Mouse (Mus musculus): Measurements from ENCODE around the gene Sqstm1. TPM values are rescaled to one million over a fixed set of nuclear protein-coding genes. Genes with fewer than 3 reads are reported as not detected.

The Sqstm1 gene
- total RNA-seq, 2 experiments from 2014 or later: 379 to 464 TPM

DNA sequence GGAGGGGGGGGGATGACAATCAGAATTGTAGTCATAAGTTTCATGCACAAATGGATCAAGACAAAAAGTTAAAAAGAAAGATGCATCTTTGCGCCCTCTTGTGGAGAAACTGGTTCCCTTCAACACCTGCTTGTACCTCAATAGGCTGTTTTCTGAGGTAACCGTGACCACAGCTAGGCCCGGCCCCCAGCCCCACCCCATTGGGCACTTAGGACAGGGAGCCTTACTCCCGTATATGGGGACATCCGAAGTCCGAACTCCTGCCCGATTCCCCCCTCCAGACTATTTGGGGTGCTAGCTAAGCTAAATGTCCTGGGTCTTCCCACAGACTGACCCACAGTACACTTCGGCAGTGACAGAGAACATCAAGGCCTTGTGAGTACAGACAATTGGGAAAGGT, 20.8 kb upstream of the Sqstm1 start:
- intact Hi-C loops (cut with DNase I): loop anchor here (10.0 kb wide), 1 partner anchor 247 kb away; no protein-coding TSS in a partner anchor

DNA sequence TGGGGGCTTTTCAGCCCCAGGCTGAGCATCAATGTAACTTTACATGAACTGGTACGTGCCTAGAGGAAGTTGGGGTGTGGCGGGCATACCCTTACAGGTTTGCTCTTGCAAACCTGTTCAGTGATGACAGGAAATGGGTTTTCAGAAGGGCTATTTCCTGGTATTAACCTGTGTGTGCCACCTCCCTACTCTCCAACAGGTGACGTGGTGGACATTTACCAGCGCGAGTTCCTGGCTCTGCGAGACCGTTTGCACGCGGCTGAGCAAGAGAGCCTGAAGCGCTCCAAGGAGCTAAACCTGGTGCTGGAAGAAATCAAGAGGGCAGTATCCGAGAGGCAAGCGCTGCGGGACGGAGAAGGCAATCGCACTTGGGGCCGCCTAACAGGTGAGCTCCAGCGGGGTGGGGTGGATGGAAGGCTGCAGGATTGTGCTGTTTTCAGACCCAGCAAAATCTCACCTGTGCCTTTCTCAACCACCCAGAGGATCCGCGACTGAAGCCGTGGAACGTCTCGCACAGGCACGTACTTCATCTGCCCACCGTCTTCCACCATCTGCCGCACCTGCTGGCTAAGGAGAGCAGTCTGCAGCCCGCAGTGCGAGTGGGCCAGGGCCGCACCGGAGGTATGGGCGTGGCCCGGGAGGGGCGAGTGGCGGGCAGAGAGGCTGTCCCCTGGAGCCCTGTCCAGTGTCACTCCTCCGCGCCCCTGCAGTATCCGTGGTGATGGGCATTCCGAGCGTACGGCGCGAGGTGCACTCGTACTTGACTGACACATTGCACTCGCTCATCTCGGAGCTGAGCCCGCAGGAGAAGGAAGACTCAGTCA, 20.1 kb upstream of the Sqstm1 start:
- no peak for DNase-seq
- intact Hi-C loops (cut with DNase I): loop anchor here (10.0 kb wide), 1 partner anchor 246 kb away; no protein-coding TSS in a partner anchor

More for the DNA sequence above, 20.8 kb upstream of the Sqstm1 start:
- DNase-seq: peak in 1 of 2 experiments; percentile 54

DNA sequence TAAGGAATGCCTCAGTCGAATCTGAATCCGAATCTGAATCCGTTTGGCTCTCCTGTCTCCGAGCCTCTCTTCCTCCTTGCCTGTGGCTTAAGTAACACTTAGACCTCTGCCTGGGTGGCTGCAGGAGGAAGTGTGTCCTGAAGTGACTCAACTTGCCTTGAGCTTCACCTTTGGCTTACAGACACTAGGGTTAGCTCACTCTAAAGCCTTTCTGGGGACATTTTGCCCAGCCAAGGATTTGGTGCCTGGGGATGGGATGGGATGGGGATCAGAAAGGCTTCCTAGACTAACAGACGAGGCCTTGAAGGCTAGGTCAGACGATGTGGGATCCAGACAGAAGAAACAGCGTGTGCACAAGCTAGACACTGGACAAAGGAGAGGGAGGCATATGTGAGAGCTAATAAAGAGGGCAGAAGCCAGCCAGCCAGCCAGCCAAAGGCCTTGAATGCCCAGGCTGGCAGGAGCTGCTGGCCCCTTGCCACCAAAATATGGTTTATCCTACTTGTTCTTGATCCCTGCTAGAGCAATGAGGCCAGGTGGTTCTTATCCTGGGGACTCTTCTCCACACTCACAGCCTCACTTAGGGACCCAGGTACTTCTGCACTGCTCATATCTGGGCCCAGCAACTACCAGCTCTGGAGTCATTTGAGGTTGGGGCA, 18.8 kb upstream of the Sqstm1 start:
- no peak for DNase-seq
- intact Hi-C loops (cut with DNase I): no loop called here

DNA sequence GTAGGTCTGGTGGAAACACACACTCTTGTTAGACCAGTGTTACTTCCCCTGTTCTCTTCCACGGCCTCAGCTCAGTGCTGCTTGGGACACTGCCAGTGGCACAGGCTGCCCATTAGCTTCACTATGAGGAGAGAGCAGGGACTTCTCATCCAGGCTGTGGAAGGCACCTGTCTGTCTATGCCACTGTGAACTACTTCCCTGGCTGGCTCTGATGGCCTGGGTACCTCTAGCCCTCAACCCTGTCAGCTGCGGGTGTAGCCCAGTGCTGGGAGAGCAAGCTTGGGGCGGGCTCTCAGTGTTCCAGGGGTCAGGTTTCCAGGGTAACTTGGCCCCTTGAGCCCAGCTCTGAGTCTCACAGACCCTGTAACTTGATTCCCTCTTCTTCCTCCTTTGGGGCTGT, 18.1 kb upstream of the Sqstm1 start:
- intact Hi-C loops (cut with DNase I): no loop called here
- DNase-seq: no peak

DNA sequence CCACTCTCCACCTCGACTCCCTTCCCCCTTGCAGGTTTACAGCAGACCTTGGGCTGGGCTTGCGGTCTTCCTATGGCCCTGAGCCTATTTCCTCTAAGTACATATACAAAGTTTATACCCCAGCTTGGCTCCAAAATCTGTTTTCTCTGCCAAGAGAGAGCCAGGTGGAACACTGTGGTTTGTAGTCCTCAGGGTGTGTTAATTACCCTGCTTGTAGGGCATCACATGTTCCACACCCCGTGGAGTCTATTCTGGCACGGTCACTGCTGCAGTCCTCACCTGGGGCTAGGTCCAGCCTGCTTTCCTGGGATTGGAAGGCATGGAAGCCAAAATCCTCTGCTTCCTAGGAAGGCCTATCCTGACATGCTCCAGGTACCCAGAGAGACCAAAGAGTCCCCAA, 17.1 kb upstream of the Sqstm1 start:
- DNase-seq: no peak
- intact Hi-C loops (cut with DNase I): no loop called here

DNA sequence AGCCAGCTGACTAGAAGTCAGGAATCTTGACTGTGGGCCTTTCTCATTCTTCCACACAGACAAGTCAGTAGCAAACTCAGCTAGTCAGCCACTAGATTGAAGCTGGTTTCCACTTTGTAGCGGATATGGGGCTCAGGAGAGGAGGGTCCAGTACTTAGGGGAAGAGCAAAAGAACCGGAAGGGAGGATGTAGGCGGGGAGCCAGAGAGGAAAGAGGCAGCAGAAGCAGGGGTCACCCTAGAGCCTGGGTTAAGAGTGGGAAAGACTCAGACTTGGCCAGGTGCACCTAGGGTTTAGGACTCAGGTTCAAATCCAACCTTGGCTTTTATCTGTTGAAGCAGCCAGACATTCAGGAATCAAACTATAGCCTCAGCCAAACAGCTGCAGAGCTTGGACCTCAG, 16.6 kb upstream of the Sqstm1 start:
- DNase-seq: no peak
- intact Hi-C loops (cut with DNase I): no loop called here

DNA sequence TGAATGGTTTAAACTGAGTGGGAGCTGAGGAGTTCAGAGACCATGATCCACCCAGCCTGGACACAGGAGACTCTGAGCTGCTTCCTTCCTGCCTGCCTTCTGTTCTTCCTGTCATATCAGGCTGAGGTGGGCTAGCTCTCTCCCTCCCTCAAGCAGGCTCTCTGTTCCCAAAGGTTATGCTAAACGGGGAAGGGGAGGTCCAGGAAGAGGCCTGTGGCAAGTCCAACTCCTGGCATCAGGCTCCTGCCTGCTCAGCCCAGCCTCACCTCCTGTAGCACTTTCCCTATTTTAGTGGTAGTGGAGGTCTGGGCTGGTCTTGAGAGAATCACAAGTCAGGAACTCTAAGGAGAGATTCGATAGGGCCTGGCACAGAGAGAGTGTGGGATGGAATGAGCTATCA, 15.8 kb upstream of the Sqstm1 start:
- intact Hi-C loops (cut with DNase I): no loop called here
- DNase-seq: no peak

DNA sequence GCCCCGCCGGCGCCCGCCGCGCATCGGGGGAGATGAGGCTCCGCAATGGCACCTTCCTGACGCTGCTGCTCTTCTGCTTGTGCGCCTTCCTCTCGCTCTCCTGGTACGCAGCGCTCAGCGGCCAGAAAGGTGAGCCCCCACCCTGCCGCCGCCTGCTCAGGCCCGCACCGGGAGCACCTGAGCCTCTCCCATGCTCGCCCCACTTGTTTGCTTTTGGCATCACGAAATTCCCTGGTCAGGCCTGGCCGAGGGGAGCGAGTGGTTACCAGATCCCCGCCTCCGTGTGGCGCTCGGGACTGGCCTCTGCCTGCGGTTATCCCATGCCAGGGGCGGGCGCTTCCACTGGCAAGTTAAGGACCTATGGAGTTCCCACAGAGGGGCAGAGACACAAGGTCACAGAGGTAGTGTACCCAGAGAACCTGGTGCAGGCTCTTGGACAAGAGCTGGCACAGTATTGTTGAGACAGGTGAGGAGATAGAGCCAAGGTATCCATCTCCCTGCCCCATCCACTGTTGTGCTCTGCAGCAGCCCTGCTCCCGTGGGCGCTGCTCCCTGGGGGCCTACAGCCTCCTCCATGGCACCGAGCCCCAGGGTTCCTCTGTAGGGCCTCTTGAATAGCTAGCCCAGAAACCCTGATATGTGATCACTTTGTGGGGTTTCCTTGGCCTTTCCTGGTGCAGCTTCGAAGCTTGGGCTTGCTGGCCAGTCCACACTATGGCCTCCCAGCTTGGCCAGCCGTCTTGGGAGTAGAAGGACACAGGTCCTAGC, 15.2 kb upstream of the Sqstm1 start:
- peak in 1 of 2 experiments; percentile 43 for DNase-seq
- intact Hi-C loops (cut with DNase I): loop anchor here (2.0 kb wide), 3 partner anchors 15 to 63 kb away; partner anchors contain the start of genes Mgat4b, Mrnip and Sqstm1

DNA sequence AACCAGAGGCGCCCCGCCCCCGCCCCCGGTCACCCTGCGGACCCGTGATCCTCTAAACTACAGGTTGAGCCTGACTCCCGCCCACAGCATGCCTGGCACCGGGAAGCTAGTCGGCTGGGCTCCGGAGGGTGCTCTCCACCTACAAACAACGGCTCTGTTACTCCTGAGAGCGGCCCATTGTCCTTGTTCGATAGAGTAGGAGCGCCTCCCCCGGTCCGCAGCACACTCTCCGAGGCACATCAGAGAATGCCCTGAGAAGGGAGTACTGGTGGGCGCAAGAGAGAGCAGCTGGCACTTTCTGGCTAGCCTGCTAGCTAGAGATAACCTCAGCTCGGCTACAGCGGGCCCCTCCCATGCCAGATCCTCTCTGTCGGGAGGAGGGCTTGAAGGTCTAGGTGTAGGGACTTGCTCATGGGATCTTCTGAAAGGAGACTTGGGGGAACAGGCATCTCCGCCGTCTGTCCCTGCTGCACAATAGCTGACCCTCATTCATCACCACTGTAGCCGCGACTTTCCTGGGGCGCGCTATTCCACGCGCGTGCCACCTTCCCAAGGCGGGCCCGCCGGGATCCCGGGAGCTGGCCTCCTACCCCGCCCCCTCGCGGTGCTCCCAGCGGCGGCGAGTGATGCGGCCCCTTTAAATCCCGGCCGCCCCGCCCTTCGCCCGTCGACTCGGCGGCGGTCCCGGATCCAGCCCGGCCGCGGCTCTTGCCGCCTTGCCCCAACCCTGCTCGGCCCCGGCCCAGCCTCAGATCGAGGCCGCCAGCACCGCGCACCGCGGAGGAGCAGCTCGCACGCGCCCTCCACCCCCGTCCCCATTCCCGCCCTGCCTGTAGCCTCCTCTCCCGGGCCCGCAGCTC, 14.3 kb upstream of the Sqstm1 start:
- intact Hi-C loops (cut with DNase I): loop anchor here (2.0 kb wide), 3 partner anchors 14 to 62 kb away; partner anchors contain the start of genes Mgat4b, Mrnip and Sqstm1
- DNase-seq: peak; percentile 91 to 92

DNA sequence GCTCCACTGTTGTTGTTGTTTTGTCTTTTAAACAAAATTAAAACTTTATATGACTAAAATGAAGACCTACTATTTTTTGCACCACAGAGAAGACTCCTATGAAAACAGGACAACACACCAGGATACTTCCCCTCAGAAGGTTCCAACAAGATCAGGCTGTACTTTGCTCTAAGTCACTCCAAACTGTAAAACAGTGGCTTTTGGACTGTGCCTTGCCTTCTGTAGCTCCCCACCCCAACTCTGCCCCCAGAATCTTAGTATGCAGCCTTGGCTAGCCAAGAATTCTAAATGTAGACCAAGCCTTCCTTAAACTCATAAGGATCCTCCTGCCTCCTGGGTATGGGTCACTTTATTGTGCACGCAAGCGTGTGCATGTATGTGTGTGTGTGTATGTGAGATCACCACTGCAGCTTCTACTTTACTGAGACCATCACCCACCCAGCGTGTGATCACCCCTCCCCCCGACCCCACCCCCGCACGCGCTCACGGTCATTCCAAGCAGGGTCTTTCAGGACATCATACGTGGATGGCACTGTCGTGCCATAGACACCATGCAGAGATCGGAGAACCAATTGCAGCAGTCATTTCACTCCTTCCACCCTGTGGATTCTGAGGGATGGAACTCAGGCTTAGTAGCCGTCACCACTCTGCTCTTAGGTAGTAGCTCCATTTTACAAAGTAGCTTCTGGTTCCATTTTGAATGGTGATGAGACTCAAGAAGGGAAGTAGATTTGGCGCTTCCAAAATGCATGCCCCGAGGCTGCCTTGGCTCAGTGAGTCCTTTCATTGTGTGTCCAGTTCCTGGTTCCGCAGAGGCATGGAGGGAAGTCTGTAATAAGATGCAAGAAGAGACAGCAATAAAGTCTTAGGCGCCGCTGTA, 13.4 kb upstream of the Sqstm1 start:
- intact Hi-C loops (cut with DNase I): loop anchor here (2.0 kb wide), 3 partner anchors 13 to 61 kb away; partner anchors contain the start of genes Mgat4b, Mrnip and Sqstm1
- no peak for DNase-seq

DNA sequence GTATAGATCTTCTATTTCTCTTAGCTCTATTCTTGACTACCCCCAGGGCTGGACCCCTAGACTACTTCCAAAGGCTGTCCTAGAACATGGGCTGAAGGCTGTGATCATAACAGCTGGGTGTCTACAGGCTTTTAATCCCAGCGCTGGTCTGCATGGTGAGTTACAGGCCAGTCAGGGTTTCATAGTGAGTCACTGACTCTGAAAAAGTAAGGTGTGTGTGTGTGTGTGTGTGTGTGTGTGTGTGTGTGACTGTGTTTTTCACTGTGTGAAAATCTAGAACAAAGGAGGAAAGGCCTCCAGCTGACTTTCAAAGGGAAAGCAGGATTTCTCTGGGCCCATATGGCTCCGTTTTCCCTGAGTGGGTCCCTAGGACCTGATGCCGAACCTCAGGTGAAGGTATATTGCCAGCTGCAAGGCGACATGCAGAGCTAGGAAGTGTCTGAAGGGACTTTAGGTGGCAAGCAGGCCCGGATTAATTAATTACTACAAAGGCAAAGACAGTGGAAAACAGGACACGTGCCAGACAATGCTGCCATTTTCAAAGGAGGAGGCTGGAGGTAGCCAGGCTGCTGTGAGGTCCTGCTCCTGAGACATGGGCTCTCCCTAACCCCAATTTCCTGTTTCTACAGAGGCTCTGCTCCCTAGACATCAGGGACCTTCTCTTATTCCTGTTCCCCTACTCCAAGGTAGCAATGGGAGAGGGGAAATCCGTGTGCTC, 12.1 kb upstream of the Sqstm1 start:
- intact Hi-C loops (cut with DNase I): no loop called here

DNA sequence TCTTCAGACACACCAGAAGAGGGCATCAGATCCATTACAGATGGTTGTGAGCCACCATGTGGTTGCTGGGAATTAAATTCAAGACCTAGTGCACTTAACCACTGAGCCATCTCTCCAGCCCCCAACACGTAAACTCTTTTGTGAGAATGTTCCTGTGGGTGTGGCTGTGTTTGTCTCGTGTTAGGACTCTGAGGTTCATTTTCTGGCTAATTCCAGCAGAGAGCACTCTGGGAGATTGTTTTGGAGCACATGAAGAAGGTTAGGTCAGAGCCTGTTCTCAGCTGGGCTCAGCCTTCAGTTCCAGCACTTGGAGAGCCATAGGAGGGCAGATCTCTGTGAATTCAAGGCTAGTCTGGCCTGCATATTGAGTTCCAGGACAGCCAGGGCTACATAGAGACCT, 9.2 kb upstream of the Sqstm1 start:
- no peak for DNase-seq
- intact Hi-C loops (cut with DNase I): no loop called here

More for the DNA sequence above, 12.1 kb upstream of the Sqstm1 start:
- no peak for DNase-seq

DNA sequence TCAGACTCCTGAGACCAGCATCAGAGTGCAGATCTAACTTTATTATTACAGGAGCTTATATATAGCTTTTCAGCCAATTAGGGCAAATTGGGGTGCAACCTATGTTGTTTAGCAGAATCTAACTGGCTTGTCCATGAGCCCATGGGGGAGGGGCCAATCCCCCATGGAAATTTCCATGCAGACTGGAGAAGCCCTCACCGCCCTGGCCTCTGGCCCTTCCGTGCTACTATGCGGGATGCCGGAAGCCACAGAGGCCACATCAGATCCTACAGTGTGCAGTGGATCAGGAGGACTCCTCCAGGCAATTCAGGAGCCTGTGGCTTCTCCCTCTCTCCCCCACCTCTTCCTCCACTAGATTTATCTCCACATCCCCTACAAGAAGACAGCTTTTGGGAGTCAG, 7.2 kb upstream of the Sqstm1 start:
- intact Hi-C loops (cut with DNase I): no loop called here
- no peak for DNase-seq

DNA sequence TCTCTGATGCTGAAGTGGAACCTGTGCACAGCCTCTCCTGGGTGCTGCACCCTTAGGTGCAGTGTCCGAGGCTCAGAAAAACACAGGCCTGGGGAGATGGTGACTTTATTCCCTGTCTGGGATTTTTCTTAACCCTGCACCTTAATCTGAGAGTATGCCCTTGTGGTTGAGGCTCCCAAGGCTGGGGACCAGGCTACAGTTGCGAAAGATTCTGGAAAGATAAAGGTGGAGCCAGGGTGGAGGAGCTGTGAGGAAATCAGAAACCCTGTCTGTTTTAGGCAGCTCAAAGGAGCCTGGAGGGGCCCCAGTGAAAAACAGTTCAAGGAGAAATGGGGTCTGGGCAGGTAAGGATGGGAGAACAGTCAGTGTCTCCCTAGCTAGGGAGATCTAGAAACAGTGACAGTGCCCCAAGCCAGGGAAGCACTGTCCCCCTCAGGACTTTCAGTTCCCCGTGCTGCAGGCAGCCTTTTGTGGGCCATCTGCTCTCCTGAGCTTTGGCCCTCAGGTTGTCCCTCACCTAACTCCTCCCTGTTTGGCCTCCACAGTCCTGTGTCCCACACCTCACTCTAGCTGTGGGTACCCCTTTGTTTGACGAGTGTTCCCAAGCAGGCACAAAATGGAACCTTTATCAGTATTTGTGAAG, 6.2 kb upstream of the Sqstm1 start:
- intact Hi-C loops (cut with DNase I): no loop called here

DNA sequence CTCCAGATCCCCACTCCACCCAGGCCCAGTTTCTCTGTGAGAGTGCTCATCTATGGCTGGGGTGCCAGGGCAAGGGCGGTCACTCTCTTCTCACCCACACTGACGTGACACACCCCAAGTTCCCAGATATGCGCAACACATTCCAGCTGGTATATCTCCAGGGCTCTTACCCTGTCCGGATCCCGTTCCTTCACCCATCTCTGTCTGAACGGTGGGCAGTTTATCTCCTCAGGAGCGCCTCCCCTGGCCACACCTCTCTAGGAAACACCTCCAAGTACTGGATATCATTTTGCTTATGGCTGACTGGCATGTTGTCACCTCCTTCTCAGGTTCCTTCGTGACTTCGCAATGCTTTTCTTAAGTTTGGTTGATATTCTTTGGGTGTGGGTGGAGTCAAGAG, 5.0 kb upstream of the Sqstm1 start:
- DNase-seq: no peak
- intact Hi-C loops (cut with DNase I): no loop called here

More for the DNA sequence above, 6.2 kb upstream of the Sqstm1 start:
- DNase-seq: no peak

DNA sequence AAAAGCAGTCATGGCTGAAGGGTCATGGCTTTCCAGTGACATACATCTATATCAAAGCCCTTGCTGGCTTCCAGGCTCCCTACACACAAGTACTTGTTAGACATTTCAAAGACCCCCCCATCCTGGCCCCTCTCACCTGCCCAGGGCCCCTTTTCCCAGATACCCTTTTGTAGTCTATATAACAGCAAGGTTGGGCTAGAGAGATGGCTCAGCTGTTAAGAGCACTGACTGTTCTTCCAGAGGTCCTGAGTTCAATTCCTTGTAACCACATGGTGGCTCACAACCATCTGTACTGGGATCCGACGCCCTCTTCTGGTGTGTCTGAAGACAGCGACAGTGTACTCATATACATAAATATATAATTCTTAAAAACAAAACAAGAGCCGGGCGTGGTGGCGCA, 4.0 kb upstream of the Sqstm1 start:
- intact Hi-C loops (cut with DNase I): loop anchor here (5.0 kb wide), 1 partner anchor 502 kb away; the partner anchor contains the start of gene Cnot6
- DNase-seq: no peak

DNA sequence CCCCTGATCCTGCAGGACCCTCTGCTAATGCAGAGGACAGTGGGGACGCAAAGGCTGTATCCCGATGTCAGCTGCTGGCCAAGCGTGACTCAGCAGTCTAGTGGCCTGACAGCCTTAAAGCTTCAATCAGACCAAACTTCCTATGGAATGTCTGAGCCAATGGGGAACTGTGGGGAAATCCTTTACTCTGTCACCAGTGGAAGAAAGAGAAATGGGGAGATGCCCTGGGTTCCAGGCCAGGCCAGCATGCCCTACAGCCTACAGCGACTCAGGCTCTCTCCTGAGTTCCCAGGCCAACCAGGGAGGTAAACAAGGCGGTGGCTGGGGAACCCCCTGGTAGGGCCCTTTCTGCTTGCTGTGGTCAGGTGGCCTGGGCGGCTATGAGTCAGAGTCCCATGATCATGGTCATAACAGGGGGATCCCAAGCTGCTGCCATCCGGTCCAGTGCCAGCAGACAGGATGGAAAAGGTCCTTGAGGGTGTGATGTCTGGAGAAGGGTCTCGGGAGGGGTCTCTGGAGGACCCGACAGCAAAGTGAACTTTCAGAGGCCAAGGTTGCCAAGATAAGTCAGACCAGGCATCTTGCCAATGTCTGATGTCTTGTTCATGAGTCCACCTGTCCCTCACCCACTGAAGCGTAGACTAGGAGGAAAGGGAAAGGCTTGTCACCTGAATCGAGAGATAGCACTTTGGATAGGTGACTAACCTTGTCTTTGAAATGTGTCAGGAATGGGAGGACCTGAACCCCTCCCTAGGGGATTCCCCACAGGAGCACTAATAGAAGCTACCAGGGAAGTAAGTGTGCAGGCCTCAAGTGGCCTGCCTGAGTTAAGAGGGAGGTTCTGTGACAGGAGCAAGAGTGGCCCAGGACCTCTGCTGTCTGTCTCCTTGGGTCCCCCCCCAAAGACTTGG, 2.5 kb upstream of the Sqstm1 start:
- intact Hi-C loops (cut with DNase I): loop anchor here (5.0 kb wide), 1 partner anchor 501 kb away; the partner anchor contains the start of gene Cnot6
- peak; percentile 77 to 88 for DNase-seq

All from heart, postnatal 36 days (tissue).